Mouse (Mus musculus) left cerebral cortex, adult 6 months (tissue): ENCODE data around the gene Ppp4r3b. TPM values are rescaled to one million over a fixed set of nuclear protein-coding genes. Genes with fewer than 3 reads are reported as not detected.

ENCODE experiments used
- long read RNA-seq, 2 experiments: library from polyadenylated mRNA; unstranded; transcript quantifications; one replicate each; pipeline ENCODE4 v2.0.0; 2019 to 2020
- polyA plus RNA-seq: library from polyadenylated mRNA; unstranded; fragments of <200 nt; fragmentation: Nextera tagmentation; gene quantifications from 2 replicates; pipeline ENCODE4 v1.2.3, GENCODE M21; 2021

The Ppp4r3b gene
- 18.0 and 23.8 TPM in 2 replicates for polyA plus RNA-seq
- long read RNA-seq, experiment 1, full-length matches to known transcripts: 80 of 159 reads
- long read RNA-seq, experiment 1, partial matches to known transcripts: 55 of 159 reads
- long read RNA-seq, experiment 1, other reads (novel, unspliced or antisense): 24 of 159 reads
- long read RNA-seq, experiment 2, full-length matches to known transcripts: 12 of 39 reads
- long read RNA-seq, experiment 2, partial matches to known transcripts: 15 of 39 reads
- long read RNA-seq, experiment 2, other reads (novel, unspliced or antisense): 12 of 39 reads

DNA sequence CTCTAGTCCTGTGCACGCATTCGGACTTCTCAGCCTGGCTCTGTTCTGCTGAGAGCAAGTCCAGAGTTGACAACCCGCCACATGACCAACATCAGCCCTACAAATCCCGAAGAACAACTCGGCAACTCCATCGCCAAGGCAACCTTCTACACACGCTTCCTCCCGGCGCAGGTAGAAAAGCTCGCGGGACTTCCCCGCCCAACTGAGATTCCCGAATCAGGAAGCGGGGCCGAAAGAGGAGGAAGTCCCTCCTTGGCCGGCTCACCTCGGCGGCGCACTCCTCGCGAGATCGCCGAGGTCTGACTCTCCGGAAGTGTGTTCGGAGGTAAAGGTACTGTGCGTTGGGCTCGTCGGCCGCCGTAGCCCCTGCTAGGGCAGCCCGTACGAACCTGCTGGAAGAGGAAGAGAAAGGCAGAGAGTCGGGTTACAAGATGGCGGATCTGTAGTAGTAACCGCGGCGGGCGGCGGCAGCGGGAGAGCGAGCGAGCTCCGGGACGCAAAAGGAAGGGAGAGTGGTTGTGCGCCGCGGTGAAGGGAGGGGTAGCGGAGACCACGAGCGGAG lies at the start of gene Ppp4r3b:
Gene Ppp4r3b (plus strand): TSS at position 328 of the 562 bp plus-strand sequence.

DNA sequence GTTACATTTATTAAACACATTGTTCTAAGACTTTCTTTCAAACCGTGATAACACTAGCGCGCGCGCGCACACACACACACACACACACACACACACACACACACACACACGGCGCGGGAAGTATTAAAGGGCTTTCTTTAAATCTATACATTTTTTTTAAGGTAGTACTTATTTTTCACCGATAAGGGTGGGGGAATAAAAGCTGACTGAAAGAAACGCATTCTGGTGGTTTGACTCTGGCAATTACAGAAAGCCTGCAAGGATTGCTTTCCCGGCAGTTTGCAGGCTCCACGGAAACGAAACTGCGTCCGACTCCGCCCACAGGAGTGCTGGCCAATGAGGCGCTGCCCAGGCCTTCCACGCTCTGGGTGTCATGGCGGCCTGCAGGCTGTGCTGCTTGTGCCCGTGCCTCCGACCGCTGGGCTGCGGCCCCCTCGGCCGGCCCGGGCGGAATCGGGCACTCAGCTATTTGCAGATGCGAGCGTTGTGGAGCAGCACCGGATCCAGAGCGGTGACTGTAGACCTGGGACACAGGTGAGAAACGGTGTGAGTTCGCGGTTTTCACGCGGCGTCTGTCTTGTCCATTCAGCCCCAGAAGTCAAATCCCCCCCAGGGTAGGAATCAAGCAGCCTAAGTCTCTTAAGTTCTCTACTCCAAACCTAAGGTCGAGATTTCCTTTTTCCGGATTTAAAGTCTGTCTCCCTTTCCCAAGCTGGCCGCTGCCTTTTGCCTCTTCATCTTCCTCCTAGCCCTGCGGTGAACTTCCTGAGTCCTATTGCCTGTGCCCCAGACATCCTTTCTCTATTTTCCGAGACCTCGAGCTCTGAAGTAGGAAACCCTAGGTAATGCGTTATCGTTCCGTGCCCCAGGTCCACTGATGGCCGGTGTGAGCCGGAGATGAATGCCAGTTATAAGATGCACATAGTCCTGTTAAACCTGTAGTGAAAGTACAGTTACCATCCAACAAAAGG lies 42.0 kb upstream of the Ppp4r3b start, which contains the start of gene Pnpt1:
Gene Pnpt1 (plus strand): TSS at position 360 of the 971 bp plus-strand sequence.

DNA sequence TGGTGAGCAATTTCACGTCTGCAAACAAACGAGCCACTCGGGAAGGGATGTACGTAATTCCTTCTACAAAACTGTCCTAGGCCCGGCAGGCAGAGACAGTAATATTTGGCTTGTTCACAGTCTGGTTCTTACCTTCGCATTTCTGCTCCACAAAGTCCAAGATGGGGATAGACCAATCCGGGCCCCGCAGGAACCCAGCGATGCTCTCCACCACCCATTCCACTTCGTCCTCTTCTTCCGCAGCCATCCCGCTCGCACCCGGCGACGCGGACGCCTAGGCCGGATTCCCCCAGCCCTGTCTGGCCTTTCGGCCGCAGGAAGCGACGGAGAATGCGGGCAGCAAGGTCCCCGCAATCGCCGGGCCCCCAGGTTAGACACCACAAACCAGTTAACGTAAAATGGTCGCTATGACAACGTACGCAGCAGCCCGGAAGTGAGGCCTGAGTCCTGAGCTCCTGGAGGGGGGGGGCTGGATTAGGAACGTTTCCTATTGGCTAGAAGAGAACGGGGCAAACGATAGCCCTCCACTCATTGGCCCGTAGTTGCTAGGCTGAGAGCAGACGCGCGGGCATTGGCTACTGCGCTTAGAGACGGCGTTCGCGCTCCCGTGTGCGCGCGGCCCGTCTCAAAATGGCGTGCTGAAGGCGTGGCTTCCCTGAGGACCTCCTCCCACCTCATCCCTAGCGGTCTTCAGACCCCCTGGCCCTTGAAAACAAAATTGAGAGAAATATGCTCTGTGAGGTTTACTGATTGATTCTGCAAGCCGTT lies 74.4 kb downstream of the Ppp4r3b start, which contains the start of gene Cfap36:
Gene Cfap36 (minus strand): TSS at position 527 of the 768 bp plus-strand sequence.

Other genes with a start within 250 kb of the Ppp4r3b start
- 10.6 and 13.6 TPM in 2 replicates for gene Pnpt1, start 42.1 kb upstream of the Ppp4r3b start, polyA plus RNA-seq
- 126 and 146 TPM in 2 replicates for gene Cfap36, start 74.5 kb downstream of the Ppp4r3b start, polyA plus RNA-seq
- 13.7 and 14.6 TPM in 2 replicates for gene Ccdc88a, start 200.8 kb downstream of the Ppp4r3b start, polyA plus RNA-seq